Mouse (Mus musculus) kidney, embryonic 14.5 days (tissue): Measurements from ENCODE around the gene Htra3. TPM values are rescaled to one million over a fixed set of nuclear protein-coding genes. Genes with fewer than 3 reads are reported as not detected.

Source experiments
- ATAC-seq: fragments of 200-750 bp; cut with Nextera tagmentation; 2 replicates; pipeline ENCODE4 v1.8.0; 2017; ENCODE audit warnings: moderate number of reproducible peaks, mild to moderate bottlenecking, moderate TSS enrichment, moderate library complexity; ENCODE audit not compliant: low FRiP score, low TSS enrichment
- H3K27ac ChIP-seq: fragments of 300-500 bp; sonication (generic); 2 replicates; pipeline ENCODE4 v1.5.1; 2014; ENCODE audit warnings: low read depth, mild to moderate bottlenecking, low read length, moderate library complexity, mixed read lengths
- H3K27me3 ChIP-seq: fragments of 300-500 bp; sonication (generic); 2 replicates; pipeline ENCODE4 v1.6.1; 2014; ENCODE audit warnings: mild to moderate bottlenecking, low read length; ENCODE audit not compliant: control insufficient read depth, insufficient read depth
- H3K36me3 ChIP-seq: fragments of 300-500 bp; sonication (generic); 2 replicates; pipeline ENCODE4 v1.6.1; 2014; ENCODE audit warnings: low read length, mixed read lengths; ENCODE audit not compliant: control insufficient read depth, insufficient read depth
- H3K4me1 ChIP-seq: fragments of 300-500 bp; sonication (generic); 2 replicates; pipeline ENCODE4 v1.6.1; 2014; ENCODE audit warnings: low read length, mixed read lengths; ENCODE audit not compliant: control insufficient read depth, insufficient read depth
- H3K4me2 ChIP-seq: fragments of 300-500 bp; sonication (generic); replicated peaks from 2 replicates; pipeline ENCODE4 v1.6.1; 2014; ENCODE audit warnings: low read depth, mild to moderate bottlenecking, low read length
- H3K4me3 ChIP-seq: fragments of 300-500 bp; sonication (generic); 2 replicates; pipeline ENCODE4 v1.5.1; 2014; ENCODE audit warnings: mild to moderate bottlenecking, low read length
- H3K9ac ChIP-seq: fragments of 300-500 bp; sonication (generic); 2 replicates; pipeline ENCODE4 v1.6.1; 2014; ENCODE audit warnings: low read depth, mild to moderate bottlenecking, low read length, moderate library complexity
- H3K9me3 ChIP-seq: fragments of 300-500 bp; sonication (generic); 2 replicates; pipeline ENCODE4 v1.6.1; 2016; ENCODE audit warnings: low read length; ENCODE audit not compliant: control insufficient read depth
- WGBS: fragments of 180-500 bp; shearing (Covaris S2); extraction: QIAGEN DNeasy Blood & Tissue Kit; methylation state at CpG from one replicate; pipeline ENCODE4 v1.1.7; 2014; 5-methylcytosine and 5-hydroxymethylcytosine counted together
- polyA plus RNA-seq: library from polyadenylated mRNA; unstranded; fragments of >200 nt; fragmentation: Nextera tagmentation; extraction: Ambion mirVana; gene quantifications from 2 replicates; pipeline ENCODE4 v1.2.1, GENCODE M21; 2014

Htra3 gene
- polyA plus RNA-seq, 1 experiment from 2014 or later, result 8.6 TPM

GRCm38 (mm10) chr5:35705411-35705810 lies 25.8 kb upstream of the Htra3 start:
- WGBS, result 92% methylated on average over 3 of the region's 3 CpGs
- Histone ChIP-seq H3K9me3 (no peaks in the 10 kb centered on the region), H3K36me3 (no peaks in the 10 kb centered on the region)

GRCm38 (mm10) chr5:35703814-35704213 lies 24.2 kb upstream of the Htra3 start:
- no peaks in the 10 kb centered on the region for H3K27me3 ChIP-seq
- no peak overlapping the region for H3K4me3 ChIP-seq
- no peaks in the 10 kb centered on the region for H3K9me3 ChIP-seq
- H3K36me3 ChIP-seq, result no peaks in the 10 kb centered on the region
- H3K4me1 ChIP-seq, result no peaks in the 10 kb centered on the region
- no peak overlapping the region for H3K27ac ChIP-seq
- H3K9ac ChIP-seq, result no peak overlapping the region
- 93% methylated on average over 4 of the region's 4 CpGs for WGBS
- no peak overlapping the region for H3K4me2 ChIP-seq
- ATAC-seq, result no peak

More at GRCm38 (mm10) chr5:35705411-35705810, 25.8 kb upstream of the Htra3 start:
- Histone ChIP-seq H3K4me3 (no peak overlapping the region), H3K27me3 (no peaks in the 10 kb centered on the region), H3K4me2 (no peak overlapping the region), H3K27ac (no peak overlapping the region), H3K9ac (no peak overlapping the region), H3K4me1 (no peaks in the 10 kb centered on the region)
- ATAC-seq, result no peak

GRCm38 (mm10) chr5:35703183-35703582 lies 23.6 kb upstream of the Htra3 start:
- Histone ChIP-seq H3K4me3 (no peak overlapping the region), H3K4me2 (no peak overlapping the region), H3K36me3 (no peaks in the 10 kb centered on the region), H3K9ac (no peak overlapping the region), H3K9me3 (no peaks in the 10 kb centered on the region), H3K27ac (no peak overlapping the region), H3K4me1 (no peaks in the 10 kb centered on the region), H3K27me3 (no peaks in the 10 kb centered on the region)
- no peak for ATAC-seq
- 82% methylated on average over 8 of the region's 8 CpGs for WGBS

- Histone ChIP-seq H3K36me3 (no peaks in the 10 kb centered on the region), H3K27ac (no peak overlapping the region), H3K27me3 (no peaks in the 10 kb centered on the region), H3K9ac (no peak overlapping the region), H3K9me3 (no peaks in the 10 kb centered on the region), H3K4me2 (no peak overlapping the region), H3K4me3 (no peak overlapping the region), H3K4me1 (no peaks in the 10 kb centered on the region)
- no peak for ATAC-seq
- 78% methylated on average over 4 of the region's 4 CpGs for WGBS
These were observed 23.1 kb upstream of the Htra3 start for GRCm38 (mm10) chr5:35702582-35703140.

GRCm38 (mm10) chr5:35701042-35701441 lies 21.5 kb upstream of the Htra3 start:
- ATAC-seq, result no peak; the same call in 1 of the 2 replicates
- no peak overlapping the region for H3K4me2 ChIP-seq
- no peaks in the 10 kb centered on the region for H3K4me1 ChIP-seq
- no peak overlapping the region for H3K9ac ChIP-seq
- H3K27me3 ChIP-seq, result no peaks in the 10 kb centered on the region
- H3K9me3 ChIP-seq, result no peaks in the 10 kb centered on the region
- H3K4me3 ChIP-seq, result no peak overlapping the region
- no peaks in the 10 kb centered on the region for H3K36me3 ChIP-seq
- 39% methylated on average over 6 of the region's 6 CpGs for WGBS
- no peak overlapping the region for H3K27ac ChIP-seq

GRCm38 (mm10) chr5:35695815-35696214 lies 16.2 kb upstream of the Htra3 start:
- Histone ChIP-seq H3K36me3 (no peaks in the 10 kb centered on the region), H3K4me3 (no peak overlapping the region), H3K27me3 (no peaks in the 10 kb centered on the region), H3K4me1 (peaks cover 4% of the 10 kb centered on the region; the same call in 1 of the 2 replicates), H3K4me2 (no peak overlapping the region), H3K9me3 (no peaks in the 10 kb centered on the region), H3K27ac (no peak overlapping the region), H3K9ac (no peak overlapping the region)
- 24% methylated on average over 5 of the region's 5 CpGs for WGBS
- ATAC-seq, result no peak

- peaks cover 5% of the 10 kb centered on the region; the same call in 1 of the 2 replicates for H3K4me1 ChIP-seq
- no peak overlapping the region for H3K4me3 ChIP-seq
- H3K4me2 ChIP-seq, result no peak overlapping the region
- no peak overlapping the region for H3K27ac ChIP-seq
- no peak overlapping the region for H3K9ac ChIP-seq
- WGBS, result 68% methylated on average over 4 of the region's 4 CpGs
- no peaks in the 10 kb centered on the region for H3K27me3 ChIP-seq
- ATAC-seq, result no peak
- H3K9me3 ChIP-seq, result no peaks in the 10 kb centered on the region
- H3K36me3 ChIP-seq, result no peaks in the 10 kb centered on the region
These were observed 14.1 kb upstream of the Htra3 start for GRCm38 (mm10) chr5:35693638-35694037.

- Histone ChIP-seq H3K4me3 (no peak overlapping the region), H3K9ac (no peak overlapping the region), H3K4me2 (no peak overlapping the region), H3K27me3 (no peaks in the 10 kb centered on the region), H3K27ac (no peak overlapping the region), H3K9me3 (no peaks in the 10 kb centered on the region), H3K36me3 (no peaks in the 10 kb centered on the region), H3K4me1 (peaks cover 14% of the 10 kb centered on the region; the same call in 1 of the 2 replicates)
- 31% methylated on average over 11 of the region's 11 CpGs for WGBS
- no peak for ATAC-seq
These were observed 11.7 kb upstream of the Htra3 start for GRCm38 (mm10) chr5:35691246-35691645.

GRCm38 (mm10) chr5:35690485-35691165 lies 11.0 kb upstream of the Htra3 start:
- H3K4me1 ChIP-seq, result peaks cover 14% of the 10 kb centered on the region; the same call in 1 of the 2 replicates
- H3K36me3 ChIP-seq, result no peaks in the 10 kb centered on the region
- no peak overlapping the region for H3K27ac ChIP-seq
- no peak overlapping the region for H3K4me2 ChIP-seq
- no peaks in the 10 kb centered on the region for H3K9me3 ChIP-seq
- WGBS, result 84% methylated on average over 8 of the region's 8 CpGs
- H3K27me3 ChIP-seq, result no peaks in the 10 kb centered on the region
- H3K9ac ChIP-seq, result no peak overlapping the region
- H3K4me3 ChIP-seq, result no peak overlapping the region
- ATAC-seq, result no peak
